Mouse (Mus musculus) kidney, adult 2 months (tissue): ENCODE measurements at regions not wholly inside any gene's neighbourhood (a gene's known extent, or its start where the extent isn't known, plus 50 kb on each side); places are given as distances from the start of the nearest gene placed in this dataset.

ENCODE experiments used
- CTCF ChIP-seq: fragments of 200-500 bp; conservative IDR thresholded peaks from 2 replicates; pipeline ENCODE4 v1.5.1; 2011; ENCODE audit warnings: low read depth, mild to moderate bottlenecking, control low read depth, low read length, moderate library complexity, mixed read lengths; ENCODE audit not compliant: insufficient read depth, insufficient read length
- POLR2A ChIP-seq: fragments of 200-500 bp; IDR thresholded peaks from one replicate; pipeline ENCODE4 v1.6.1; 2011; ENCODE audit warnings: low read depth, low read length, control low read depth

GRCm38 (mm10) chr1:72103962-72104361, 108.1 kb downstream of the Mreg start:
- TF ChIP-seq CTCF: no peak
- TF ChIP-seq POLR2A: no peak
